Mouse (Mus musculus) E14TG2a.4 (cell line): Measurements from ENCODE around the gene Pth1r.

Experiments used
- CTCF ChIP-seq: conservative IDR thresholded peaks from 2 replicates; pipeline ENCODE4 v1.5.1; 2014; ENCODE audit warnings: low read length
- NANOG ChIP-seq: IDR thresholded peaks from 2 replicates; pipeline ENCODE4 v1.6.1; 2014; ENCODE audit warnings: borderline replicate concordance, low read length, mixed read lengths

DNA sequence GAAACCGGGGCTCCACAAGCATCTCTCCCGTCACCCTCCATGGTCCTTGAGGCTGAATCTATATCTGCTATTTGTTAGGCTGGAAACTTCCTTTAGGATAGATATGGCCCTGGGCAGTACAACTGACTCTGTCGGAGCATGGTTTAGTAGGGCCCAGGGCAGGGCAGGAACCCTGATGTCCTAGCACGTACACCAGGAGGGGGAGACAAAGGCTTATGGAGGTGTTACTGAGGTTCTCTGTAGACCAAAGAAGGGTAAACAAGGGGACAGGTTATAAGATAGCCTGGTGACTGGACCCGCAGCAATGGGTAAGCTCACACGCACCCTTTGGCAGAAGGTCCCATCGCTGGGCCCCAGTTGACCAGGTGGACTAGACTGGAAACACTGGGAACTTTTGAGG lies 31.6 kb upstream of the Pth1r start:
- TF ChIP-seq CTCF (no peak), NANOG (no peak)
